Mouse (Mus musculus) stomach, postnatal 0 days (tissue): ENCODE data around the gene Kcna6.
A peak's percentile ranks its signal among the peaks of the same experiment; 100 is the strongest.

ENCODE experiments used
- CTCF ChIP-seq: IDR thresholded peaks from 2 replicates; pipeline ENCODE4 v1.5.1; 2016; ENCODE audit warnings: antibody characterized with exemption, low read depth, mild to moderate bottlenecking, moderate library complexity
- EP300 ChIP-seq: optimal IDR thresholded peaks from 2 replicates; pipeline ENCODE3; 2016; ENCODE audit warnings: antibody characterized with exemption

GRCm38 (mm10) chr6:126704430-126704829, 36.0 kb downstream of the Kcna6 start:
- TF ChIP-seq CTCF, result peak; percentile 71
- TF ChIP-seq EP300, result no peak
